Mouse (Mus musculus) bone marrow macrophage, adult 2 months (primary cell): Measurements from ENCODE around the gene Plekhb1. TPM values are rescaled to one million over a fixed set of nuclear protein-coding genes. Genes with fewer than 3 reads are reported as not detected.

Experiments
- H3K27ac ChIP-seq: 2 replicates; pipeline ENCODE4 v1.5.1; 2012; ENCODE audit warnings: low read depth, low read length; ENCODE audit not compliant: insufficient read depth
- H3K4me1 ChIP-seq: 2 replicates; pipeline ENCODE4 v1.6.1; 2012; ENCODE audit warnings: low read length; ENCODE audit not compliant: control insufficient read depth, insufficient read depth
- H3K4me3 ChIP-seq: 2 replicates; pipeline ENCODE4 v1.5.1; 2012; ENCODE audit warnings: mild to moderate bottlenecking, low read length, moderate library complexity; ENCODE audit not compliant: insufficient read depth
- CTCF ChIP-seq: IDR thresholded peaks from 2 replicates; pipeline ENCODE4 v1.5.1; 2012; ENCODE audit warnings: low read depth, mild to moderate bottlenecking, low read length, moderate library complexity
- POLR2A ChIP-seq: IDR thresholded peaks from 2 replicates; pipeline ENCODE4 v1.6.1; 2012; ENCODE audit warnings: mild to moderate bottlenecking, low read depth, low read length, borderline replicate concordance
- polyA plus RNA-seq: library from polyadenylated mRNA; stranded (reverse); fragments of >200 nt; gene quantifications from 2 replicates; pipeline ENCODE4 v1.2.4, GENCODE M21; 2012; ENCODE audit not compliant: missing spikeins, insufficient read depth, insufficient read length

Gene Plekhb1
- polyA plus RNA-seq, 1 experiment, result not detected

DNA sequence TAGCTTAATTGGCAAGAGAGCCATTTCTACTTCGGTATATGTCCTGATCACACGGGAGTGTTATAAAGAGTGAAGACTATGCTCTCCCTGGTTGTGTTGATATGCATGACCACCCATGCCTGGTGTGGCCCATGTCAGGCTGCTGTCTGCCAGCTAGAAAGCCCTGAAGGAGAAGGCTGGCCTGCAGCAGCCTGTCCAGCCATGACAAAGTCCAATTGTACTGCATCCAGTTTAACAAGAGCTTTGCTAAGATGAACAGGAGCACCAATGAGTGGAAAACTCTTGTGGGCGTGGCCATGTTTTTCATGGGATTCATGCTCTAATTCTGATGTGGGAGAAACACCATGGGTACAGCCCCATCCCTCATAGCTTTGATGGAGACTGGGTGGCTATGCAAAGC is 37.7 kb downstream of the Plekhb1 start:
- H3K27ac ChIP-seq, result no peak overlapping the region
- H3K4me3 ChIP-seq, result no peak overlapping the region
- TF ChIP-seq CTCF, result no peak
- TF ChIP-seq POLR2A, result no peak
- H3K4me1 ChIP-seq, result 0 out of 2 replicates have a peak, but pooled peaks cover 6% of the 10 kb centered on the region

DNA sequence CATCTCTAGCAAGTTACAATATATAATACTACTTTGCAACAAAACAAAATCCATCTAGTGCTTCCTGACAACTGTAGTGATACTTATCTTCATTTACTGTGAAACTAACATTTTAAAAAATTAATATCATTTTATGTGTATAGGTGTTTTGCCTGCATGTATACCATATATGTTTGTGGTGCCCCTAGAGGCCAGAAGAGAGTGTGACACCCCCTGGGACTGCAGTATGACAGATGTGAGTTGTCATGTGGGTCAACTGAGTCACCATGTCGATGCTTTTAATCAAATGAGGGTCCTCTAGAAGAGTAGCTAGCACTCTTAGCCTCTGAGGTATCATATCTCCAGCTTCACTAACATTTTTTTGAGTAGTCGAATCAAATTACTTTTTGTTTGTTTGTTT is 39.9 kb downstream of the Plekhb1 start:
- Histone ChIP-seq H3K4me3 (no peak overlapping the region), H3K27ac (no peak overlapping the region), H3K4me1 (0 out of 2 replicates have a peak, but pooled peaks cover 6% of the 10 kb centered on the region)
- TF ChIP-seq POLR2A (no peak), CTCF (no peak)

DNA sequence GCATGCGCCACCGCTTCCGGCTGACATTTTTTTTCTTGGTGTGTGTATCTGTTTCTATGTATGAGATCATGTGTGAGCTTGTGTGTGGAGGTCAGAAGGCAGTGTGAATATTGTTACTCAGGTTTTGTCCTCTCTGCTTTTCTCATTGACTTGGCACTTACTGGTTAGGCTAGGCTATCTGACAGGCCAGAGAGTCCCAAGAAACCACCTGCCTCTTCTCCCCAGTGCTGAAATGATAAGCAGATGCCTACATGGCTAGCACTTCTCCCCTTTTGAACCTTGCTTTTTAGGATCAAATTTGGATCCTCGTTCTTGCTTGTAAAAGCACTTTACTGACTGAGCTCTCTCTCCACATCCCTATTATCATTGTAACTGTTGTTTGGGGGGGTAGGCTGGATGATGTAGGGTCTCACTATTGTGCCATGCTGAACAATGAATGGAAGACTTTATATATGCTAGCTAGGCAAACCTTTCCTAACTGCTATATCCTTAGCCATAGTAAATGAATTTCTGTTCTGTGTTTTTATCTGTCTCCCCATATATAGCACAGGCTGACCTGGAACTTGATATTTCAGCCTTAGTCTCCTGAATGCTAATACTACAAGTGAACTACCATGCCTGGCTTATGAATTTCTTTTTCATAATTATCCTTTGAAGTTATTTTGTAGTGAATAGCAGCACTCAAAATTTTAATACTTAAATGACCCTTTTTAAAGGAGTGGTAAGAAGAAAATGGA is 45.9 kb downstream of the Plekhb1 start:
- Histone ChIP-seq H3K4me3 (no peak overlapping the region), H3K4me1 (0 out of 2 replicates have a peak, but pooled peaks cover 3% of the 10 kb centered on the region), H3K27ac (no peak overlapping the region)
- TF ChIP-seq CTCF, result no peak
- TF ChIP-seq POLR2A, result no peak

DNA sequence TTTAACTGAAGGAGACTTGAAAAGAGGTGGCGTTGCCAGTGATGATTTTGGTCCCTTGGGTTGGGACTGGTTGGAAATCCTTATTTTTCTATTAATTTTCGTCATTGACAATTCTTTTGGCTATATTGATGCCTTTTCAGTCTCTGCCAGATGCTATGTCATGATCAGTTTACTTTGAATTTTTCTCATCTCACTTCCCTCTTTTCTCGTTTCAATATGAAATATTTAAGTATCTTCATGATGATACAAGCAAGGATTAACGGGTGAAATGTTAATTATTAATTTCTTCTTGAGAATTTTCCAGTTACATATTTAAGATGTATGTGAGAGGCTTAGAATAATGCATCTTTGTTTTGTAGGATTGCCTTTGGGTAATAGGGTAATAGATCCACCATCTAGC is 53.3 kb downstream of the Plekhb1 start:
- Histone ChIP-seq H3K4me3 (peak overlapping the region; percentile 91), H3K4me1 (peaks cover 13% of the 10 kb centered on the region), H3K27ac (no peak overlapping the region)
- no peak for TF ChIP-seq POLR2A
- TF ChIP-seq CTCF, result no peak

DNA sequence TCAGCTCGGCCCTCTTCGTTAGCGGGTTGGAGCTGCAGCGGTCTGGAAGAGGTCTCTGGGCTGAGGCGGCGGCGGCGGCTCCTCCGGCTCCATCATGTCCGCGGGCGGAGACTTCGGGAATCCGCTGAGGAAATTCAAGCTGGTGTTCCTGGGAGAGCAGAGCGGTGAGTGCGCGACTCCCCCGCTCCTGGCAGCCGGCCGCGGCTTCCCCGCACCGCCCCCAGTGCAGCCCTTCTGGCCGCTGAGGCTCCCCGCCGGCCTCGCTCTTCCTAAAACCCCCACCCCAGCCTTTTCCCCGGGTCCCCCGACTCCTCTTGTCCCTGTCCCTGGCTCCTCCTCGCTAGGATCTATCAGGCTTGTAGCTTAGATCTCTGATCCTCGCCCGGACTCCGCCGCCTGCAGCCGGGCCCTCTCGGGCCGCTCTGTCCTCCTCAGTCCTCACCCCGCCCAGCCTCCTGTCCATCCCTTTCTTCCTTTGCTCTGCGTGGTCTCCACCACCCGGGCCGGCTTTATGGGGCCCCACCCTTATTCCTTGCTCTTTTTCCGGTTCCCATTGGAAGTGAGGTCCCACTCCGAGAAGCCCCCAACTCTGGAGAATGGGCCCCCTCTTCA is 54.0 kb downstream of the Plekhb1 start, which contains the start of gene Mrpl48:
Gene Mrpl48 (minus strand): TSS at position 172 of the 612 bp plus-strand sequence.
- peaks cover 13% of the 10 kb centered on the region for H3K4me1 ChIP-seq
- H3K27ac ChIP-seq, result peak within 1 kb of the TSS; percentile 75
- H3K4me3 ChIP-seq, result peak within 1 kb of the TSS; percentile 91
- TF ChIP-seq POLR2A, result no peak

DNA sequence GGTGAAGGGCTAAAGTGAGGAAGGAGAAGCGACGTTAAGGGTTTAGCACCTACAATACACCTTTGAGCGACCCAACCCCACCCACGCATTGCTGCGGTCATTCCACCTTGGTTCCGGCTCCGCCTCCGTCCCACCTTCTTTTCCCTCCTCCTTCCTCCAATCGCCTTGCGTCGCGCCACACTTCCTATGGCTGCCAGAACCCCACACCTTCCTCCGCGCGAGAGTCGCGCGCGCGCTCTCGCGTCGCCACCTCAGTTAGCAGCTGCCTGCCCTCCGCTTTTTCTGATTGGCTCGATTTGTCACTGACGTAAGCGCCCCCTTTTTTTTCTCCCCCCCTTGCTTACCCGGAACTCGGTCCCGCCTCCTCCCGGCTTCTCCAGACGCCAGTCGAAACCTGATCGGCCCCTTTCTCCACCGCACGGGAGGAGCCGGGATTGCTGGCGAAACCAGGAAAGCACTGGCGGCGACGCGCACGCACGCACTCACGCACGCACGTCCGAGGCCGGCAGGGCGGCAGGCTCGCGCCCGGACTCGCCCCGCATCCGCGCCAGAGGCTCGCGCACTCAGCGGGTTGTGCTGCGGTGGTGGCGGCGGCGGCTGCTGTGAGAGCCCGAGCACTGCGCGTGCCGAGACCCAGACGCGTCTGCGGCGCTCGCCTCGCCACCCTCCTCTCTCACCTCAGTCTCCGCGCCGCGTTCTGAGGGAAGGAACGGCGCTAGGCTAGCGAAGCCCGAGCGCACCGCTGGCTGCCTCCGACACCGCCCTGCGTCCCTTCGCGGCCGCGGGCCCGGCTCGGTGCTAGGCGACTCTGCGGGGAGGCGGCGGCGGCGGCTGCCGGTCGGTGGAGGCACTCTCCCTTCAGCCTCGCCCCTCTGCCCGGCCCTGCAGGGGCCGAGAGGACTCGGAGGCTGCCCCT is 54.7 kb downstream of the Plekhb1 start, which contains the start of gene Rab6a:
Gene Rab6a (plus strand): TSS at position 197 of the 916 bp plus-strand sequence.
- peak within 1 kb of the TSS; percentile 91 for H3K4me3 ChIP-seq
- H3K4me1 ChIP-seq, result peaks cover 13% of the 10 kb centered on the region
- TF ChIP-seq POLR2A (no peak), CTCF (no peak)
- peak within 1 kb of the TSS; percentile 75 for H3K27ac ChIP-seq

DNA sequence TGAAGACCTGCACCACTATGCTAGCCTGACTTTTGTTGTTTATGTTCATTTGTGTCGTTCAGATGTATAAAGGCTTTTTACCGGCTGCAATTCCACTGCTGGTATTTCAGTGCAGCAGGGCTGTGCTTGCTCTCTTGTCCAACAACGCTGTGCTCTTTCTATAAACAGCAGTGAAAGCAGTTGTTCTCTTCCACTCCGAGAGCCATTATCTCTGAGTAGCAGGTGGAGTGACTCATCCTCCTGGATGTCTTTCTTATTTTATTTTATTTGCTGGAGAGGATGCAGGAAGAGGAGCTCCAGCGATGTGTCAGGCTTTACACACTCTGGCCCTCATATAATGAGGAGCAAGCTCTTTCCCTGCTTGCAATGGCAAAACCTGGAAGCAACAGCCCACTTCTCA is 62.0 kb downstream of the Plekhb1 start:
- H3K27ac ChIP-seq, result no peak overlapping the region
- TF ChIP-seq POLR2A (no peak), CTCF (no peak)
- H3K4me1 ChIP-seq, result peaks cover 6% of the 10 kb centered on the region
- H3K4me3 ChIP-seq, result no peak overlapping the region

DNA sequence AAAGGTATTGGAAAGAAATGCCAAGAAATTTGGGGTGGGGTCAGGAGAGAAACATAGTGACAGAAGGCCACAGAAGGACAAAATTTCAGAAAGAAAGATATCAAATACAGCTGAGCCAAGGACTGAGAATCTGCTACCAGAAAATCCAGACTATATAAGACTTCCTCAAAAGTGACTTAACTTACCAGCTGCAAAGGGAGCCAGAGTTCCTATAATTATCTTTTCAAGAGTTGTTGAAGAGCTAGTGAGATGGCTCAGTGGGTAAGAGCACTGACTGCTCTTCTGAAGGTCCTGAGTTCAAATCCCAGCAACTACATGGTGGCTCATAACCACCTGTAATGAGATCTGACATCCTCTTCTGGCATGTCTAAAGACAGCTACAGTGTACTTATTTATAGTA is 68.9 kb downstream of the Plekhb1 start:
- Histone ChIP-seq H3K4me1 (peaks cover 14% of the 10 kb centered on the region), H3K4me3 (no peak overlapping the region), H3K27ac (no peak overlapping the region)
- TF ChIP-seq POLR2A (no peak), CTCF (no peak)

Other genes starting within 250 kb of the Plekhb1 start
- not detected in 2 replicates for gene Ucp3, start 189.4 kb downstream of the Plekhb1 start, polyA plus RNA-seq
- gene Ucp2, start 169.1 kb downstream of the Plekhb1 start, polyA plus RNA-seq, result 1,592 and 1,654 TPM in 2 replicates
- gene Dnajb13, start 147.5 kb downstream of the Plekhb1 start, polyA plus RNA-seq, result 0.63 and 1.5 TPM in 2 replicates
- 25.9 and 29.7 TPM in 2 replicates for gene Coa4, start 125.3 kb downstream of the Plekhb1 start, polyA plus RNA-seq
- 71.7 and 74.1 TPM in 2 replicates for gene Rab6a, start 55.0 kb downstream of the Plekhb1 start, polyA plus RNA-seq
- 59.3 and 60.3 TPM in 2 replicates for gene Mrpl48, start 54.1 kb downstream of the Plekhb1 start, polyA plus RNA-seq
- gene Fam168a, start 44.2 kb upstream of the Plekhb1 start, polyA plus RNA-seq, result 30.6 and 32.1 TPM in 2 replicates
- 6.3 and 6.9 TPM in 2 replicates for gene Relt, start 201.0 kb upstream of the Plekhb1 start, polyA plus RNA-seq